Mouse (Mus musculus): ENCODE data around the gene Zfp398.
A peak's percentile ranks its signal among the peaks of the same experiment; 100 is the strongest.

Zfp398 gene

DNA sequence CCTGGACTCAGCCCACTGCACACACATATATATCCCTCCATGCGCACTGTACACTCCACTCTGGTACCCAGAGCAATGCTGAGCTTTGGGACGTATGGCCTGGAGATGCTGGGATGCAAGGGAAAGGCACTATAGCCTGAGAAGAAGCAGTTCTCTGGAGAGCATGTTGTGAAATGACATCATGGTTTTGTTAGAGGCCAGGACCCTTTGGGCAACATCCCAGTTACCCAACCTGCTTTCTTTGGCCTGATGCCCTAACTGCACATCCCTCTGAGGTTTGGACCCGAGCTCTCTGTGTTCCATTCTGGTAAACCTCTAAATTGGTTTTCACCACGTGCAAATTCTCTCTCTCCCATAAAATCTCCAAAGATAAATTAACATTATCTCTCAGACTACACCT lies 68.1 kb downstream of the Zfp398 start:
- no peak for DNase-seq (ENCODE audit: low read depth, low spot score)

DNA sequence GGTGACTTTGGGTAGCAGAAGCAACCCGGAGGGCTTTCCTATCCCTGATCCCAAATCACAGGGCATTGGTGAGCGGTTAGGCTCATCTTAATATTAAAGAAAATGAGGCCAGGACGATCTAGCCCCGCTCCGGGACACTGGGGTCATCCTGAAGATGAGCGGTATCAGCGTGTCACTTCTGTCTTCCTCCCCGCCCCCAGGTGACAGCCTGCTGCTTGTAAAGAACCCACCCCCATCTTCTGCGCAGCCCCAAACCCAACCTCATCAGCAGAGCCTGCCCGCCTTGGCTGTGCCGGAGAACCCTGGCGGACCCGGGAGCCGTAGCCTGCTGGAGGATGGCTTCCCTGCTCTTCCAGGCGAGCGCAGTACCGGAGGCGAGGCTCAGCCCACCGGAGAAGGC lies 68.9 kb downstream of the Zfp398 start:
- DNase-seq (ENCODE audit: low read depth, low spot score), result peak; percentile 34

- peak; percentile 34 for DNase-seq (ENCODE audit: low read depth, low spot score)
These were observed 69.6 kb downstream of the Zfp398 start for GRCm38 (mm10) chr6:47904917-47905695.

GRCm38 (mm10) chr6:47906326-47906725 lies 70.9 kb downstream of the Zfp398 start:
- DNase-seq (ENCODE audit: low read depth, low spot score), result no peak

DNA sequence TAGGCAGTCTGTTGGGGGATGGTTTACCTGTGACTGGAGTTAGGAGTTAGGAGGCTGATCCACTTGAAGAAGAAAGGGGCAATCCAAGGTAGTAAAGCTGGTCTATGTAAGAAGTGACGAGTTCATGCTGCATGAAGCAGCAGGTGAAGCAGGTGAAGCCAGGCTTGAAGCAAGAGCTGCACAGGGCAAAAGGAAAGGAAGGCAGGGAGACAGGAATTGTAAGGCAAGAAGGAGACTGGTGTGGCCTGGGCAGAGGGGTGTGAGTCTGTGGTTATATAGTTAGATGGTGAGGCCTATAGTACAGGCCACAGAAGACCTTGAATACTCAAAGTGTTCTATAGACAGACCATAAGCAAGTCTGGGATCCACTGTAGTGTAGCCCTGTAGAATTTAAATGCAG lies 73.5 kb downstream of the Zfp398 start:
- DNase-seq (ENCODE audit: low read depth, low spot score), result no peak

- DNase-seq (ENCODE audit: low read depth, low spot score), result no peak
These were observed 76.2 kb downstream of the Zfp398 start for GRCm38 (mm10) chr6:47911650-47912049.

DNA sequence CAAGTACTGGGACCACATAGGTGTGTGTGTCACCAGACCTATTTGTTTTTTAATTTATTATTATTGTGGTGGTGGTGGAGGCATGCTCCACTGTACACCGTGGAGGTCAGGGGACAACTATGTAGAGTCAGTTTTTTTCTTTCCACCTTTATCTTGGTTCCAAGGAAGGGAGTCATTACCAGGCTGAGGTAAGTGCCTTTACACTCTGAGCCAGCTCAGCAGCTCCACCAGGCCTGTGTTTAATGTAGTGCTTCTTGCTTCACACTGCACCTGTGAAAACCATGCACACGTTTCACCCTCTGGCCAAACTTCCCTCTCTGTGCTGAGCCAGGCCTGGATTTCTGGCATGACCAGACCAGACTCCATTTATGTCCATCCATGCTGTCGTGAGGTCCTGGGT lies 77.5 kb downstream of the Zfp398 start:
- DNase-seq (ENCODE audit: low read depth, low spot score), result no peak

DNA sequence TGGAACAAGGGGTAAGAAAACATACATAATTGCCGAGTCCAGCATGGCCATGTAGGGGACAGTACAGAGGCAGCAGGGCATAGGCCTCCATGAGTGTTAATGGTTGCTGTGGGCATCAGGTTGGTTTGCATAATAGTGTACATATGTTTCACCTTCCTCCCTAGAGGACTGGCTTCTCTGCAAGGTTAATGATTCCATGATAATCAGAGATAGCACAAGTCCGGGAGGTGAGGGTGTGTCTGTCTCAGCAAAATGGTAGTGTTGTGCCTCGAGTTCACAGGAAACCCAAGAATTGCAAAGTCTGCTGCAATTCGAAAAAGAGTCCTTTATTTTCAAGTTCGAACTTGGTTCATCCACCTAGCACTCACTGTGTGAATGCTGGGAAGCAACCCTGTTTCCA lies 81.6 kb downstream of the Zfp398 start:
- no peak for DNase-seq (ENCODE audit: low read depth, low spot score)

GRCm38 (mm10) chr6:47918768-47919274 lies 83.4 kb downstream of the Zfp398 start:
- DNase-seq (ENCODE audit: low read depth, low spot score), result no peak

DNA sequence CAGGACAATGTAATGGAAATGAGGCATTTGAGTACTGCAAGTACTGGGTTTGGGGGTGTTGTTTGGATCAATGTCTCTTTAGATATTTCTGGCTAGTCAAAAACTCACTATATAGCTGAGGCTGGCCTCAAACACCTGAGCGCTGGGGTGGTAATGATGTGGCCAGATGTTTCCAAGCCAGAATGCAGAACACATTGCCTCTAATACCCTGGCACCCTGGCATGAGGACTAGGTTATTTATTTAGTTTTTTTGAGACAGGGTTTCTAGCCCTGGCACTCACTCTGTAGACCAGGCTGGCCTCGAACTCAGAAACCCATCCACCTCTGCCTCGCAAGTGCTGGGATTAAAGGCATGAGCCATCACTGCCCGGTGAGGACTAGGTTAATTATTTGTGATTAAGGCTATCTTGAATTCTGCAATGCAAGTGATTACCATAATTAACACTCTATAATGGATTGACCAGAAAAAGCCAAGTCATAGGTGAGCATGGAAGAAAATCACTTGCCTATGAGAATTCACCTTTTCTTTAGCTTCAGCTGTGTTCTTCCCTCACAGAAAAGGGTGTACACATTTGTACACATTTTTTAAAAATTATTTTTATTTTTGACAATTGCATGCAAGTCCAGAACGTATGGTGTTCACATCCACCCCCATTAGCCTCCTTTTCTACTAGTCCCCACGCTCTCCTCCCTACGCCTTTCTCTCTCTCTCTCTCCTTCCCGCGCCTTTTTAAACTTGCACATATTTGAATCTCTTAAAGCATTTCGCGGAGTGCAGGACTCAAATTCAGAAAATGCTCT lies 84.4 kb downstream of the Zfp398 start:
- DNase-seq (ENCODE audit: low read depth, low spot score), result no peak

GRCm38 (mm10) chr6:47920447-47921340 lies 85.2 kb downstream of the Zfp398 start, which contains the start of gene Zfp212:
Zfp212 (plus strand) TSS chr6:47920476.
- DNase-seq (ENCODE audit: low read depth, low spot score), result peak; percentile 55
